Mouse (Mus musculus): ENCODE data around the gene Hsd17b6. TPM values are rescaled to one million over a fixed set of nuclear protein-coding genes. Genes with fewer than 3 reads are reported as not detected.

Gene Hsd17b6
- polyA plus RNA-seq, 1 experiment from 2014 or later: not detected

GRCm38 (mm10) chr10:127998260-127998659 is 9.2 kb downstream of the Hsd17b6 start:
- H3K4me1 ChIP-seq: no peaks in the 10 kb centered on the region
- H3K9ac ChIP-seq: no peak overlapping the region
- ATAC-seq (ENCODE audit: low FRiP score): no peak
- H3K4me3 ChIP-seq: no peak overlapping the region
- no peaks in the 10 kb centered on the region for H3K27me3 ChIP-seq
- H3K9me3 ChIP-seq (replicated peaks): no peaks in the 10 kb centered on the region
- WGBS: 94% methylated on average over 1 of the region's 1 CpGs
- H3K4me2 ChIP-seq (replicated peaks): no peak overlapping the region
- no peaks in the 10 kb centered on the region for H3K36me3 ChIP-seq
- no peak overlapping the region for H3K27ac ChIP-seq

GRCm38 (mm10) chr10:127996690-127997089 is 10.7 kb downstream of the Hsd17b6 start:
- H3K4me3 ChIP-seq: no peak overlapping the region
- H3K27ac ChIP-seq: no peak overlapping the region
- H3K27me3 ChIP-seq: no peaks in the 10 kb centered on the region
- H3K4me1 ChIP-seq: no peaks in the 10 kb centered on the region
- no peaks in the 10 kb centered on the region for H3K9me3 ChIP-seq (replicated peaks)
- no peak overlapping the region for H3K4me2 ChIP-seq (replicated peaks)
- no peak for ATAC-seq (ENCODE audit: low FRiP score)
- WGBS: 85% methylated on average over 3 of the region's 3 CpGs
- no peaks in the 10 kb centered on the region for H3K36me3 ChIP-seq
- H3K9ac ChIP-seq: no peak overlapping the region

DNA sequence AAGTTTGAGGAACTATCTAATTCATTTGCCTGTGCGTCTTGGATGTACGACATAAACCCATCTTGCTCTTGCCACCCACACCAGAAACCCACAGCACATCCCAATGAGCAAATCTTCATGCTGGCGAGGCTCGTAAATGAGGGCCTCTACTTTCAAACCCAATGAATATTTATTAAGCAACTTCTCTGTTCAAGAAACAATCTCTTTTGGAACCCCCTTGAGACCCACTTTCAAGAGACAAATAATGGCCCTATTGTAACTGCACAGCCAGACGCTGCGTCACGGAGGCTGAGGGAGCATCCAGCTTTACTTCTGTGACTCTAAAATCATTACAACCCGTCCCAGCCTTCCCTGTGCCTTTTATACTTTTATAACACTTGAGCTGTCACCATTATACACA is 21.8 kb downstream of the Hsd17b6 start:
- no peak overlapping the region for H3K9ac ChIP-seq
- no peaks in the 10 kb centered on the region for H3K36me3 ChIP-seq
- H3K4me1 ChIP-seq: peaks cover 18% of the 10 kb centered on the region
- H3K9me3 ChIP-seq (replicated peaks): peaks cover 3% of the 10 kb centered on the region; the same call in 1 of the 2 replicates
- no peak overlapping the region for H3K4me3 ChIP-seq
- ATAC-seq (ENCODE audit: low FRiP score): peak; percentile 64
- 17% methylated on average over 8 of the region's 8 CpGs for WGBS
- peak overlapping the region; percentile 20 for H3K4me2 ChIP-seq (replicated peaks)
- no peaks in the 10 kb centered on the region for H3K27me3 ChIP-seq
- H3K27ac ChIP-seq: peak overlapping the region; percentile 76

DNA sequence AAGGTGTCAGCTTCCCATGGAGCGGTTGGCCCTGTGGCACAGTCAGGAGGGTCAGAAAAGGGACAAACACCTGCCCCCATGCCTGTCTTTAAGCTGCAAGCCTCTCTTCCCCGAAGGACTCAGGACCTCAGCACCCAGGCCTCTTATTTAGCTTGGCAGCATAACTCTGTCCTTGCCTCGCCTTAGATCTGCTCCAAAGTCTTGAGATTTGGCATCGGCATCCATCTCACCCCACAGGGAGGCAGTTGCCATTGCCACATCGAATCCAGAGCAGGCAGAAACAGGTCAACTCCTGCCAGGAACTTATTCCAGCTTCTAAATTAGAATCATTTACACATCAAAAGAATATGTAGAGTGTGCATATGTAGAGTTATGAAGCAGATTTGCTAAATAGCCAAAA is 22.8 kb downstream of the Hsd17b6 start:
- H3K36me3 ChIP-seq: no peaks in the 10 kb centered on the region
- no peak overlapping the region for H3K4me2 ChIP-seq (replicated peaks)
- H3K4me1 ChIP-seq: peaks cover 18% of the 10 kb centered on the region
- no peak for ATAC-seq (ENCODE audit: low FRiP score)
- no peak overlapping the region for H3K9ac ChIP-seq
- peaks cover 3% of the 10 kb centered on the region; the same call in 1 of the 2 replicates for H3K9me3 ChIP-seq (replicated peaks)
- H3K27ac ChIP-seq: peak overlapping the region; percentile 69; the same call in 1 of the 2 replicates
- WGBS: 70% methylated on average over 5 of the region's 5 CpGs
- no peak overlapping the region for H3K4me3 ChIP-seq
- H3K27me3 ChIP-seq: no peaks in the 10 kb centered on the region

DNA sequence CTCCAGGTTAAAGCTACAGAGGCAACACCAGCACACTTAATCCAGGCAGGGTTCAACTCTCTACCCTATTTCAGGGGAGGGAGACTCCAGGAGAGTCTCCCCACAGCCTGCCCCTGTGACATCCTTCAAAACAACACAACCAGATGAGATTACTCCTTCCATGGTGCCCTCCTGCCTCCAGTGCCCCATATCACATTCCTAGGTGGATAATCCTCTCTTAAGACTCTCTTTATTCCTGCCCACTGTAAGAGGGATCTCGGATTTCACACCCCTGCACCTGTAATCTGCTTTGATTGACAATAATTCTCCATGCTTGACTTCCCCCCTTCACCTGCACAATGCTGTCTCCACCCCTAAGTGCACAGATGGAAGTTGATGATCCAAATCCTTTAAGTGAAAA is 31.9 kb downstream of the Hsd17b6 start:
- Histone ChIP-seq H3K4me2 (replicated peaks) (no peak overlapping the region), H3K4me3 (no peak overlapping the region), H3K4me1 (no peaks in the 10 kb centered on the region), H3K27me3 (no peaks in the 10 kb centered on the region), H3K27ac (no peak overlapping the region), H3K9ac (no peak overlapping the region), H3K36me3 (no peaks in the 10 kb centered on the region), H3K9me3 (replicated peaks) (no peaks in the 10 kb centered on the region)
- whole genome bisulfite sequencing: 37% methylated on average over 1 of the region's 1 CpGs
- no peak for ATAC-seq (ENCODE audit: low FRiP score)

DNA sequence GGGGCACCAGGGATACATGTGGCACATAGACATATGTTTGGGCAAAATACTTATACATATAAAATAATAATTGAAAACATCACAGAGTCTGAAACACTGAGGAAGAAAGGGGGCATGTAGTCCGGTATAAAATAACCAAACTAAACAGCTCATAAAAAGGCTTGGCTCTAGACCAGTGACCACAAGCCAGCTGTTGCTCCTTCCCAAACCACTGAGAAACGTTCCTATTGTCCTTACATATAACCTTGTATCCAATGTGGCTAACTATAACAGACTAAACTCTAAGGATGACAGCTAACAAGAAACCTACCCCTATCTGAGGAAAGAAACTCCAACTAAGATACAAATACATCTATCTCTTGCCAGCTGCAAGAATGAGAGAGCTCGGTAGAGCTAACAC is 33.3 kb downstream of the Hsd17b6 start:
- no peak overlapping the region for H3K27ac ChIP-seq
- 82% methylated on average over 3 of the region's 3 CpGs for WGBS
- no peak overlapping the region for H3K4me3 ChIP-seq
- no peak overlapping the region for H3K9ac ChIP-seq
- H3K36me3 ChIP-seq: no peaks in the 10 kb centered on the region
- H3K9me3 ChIP-seq (replicated peaks): no peaks in the 10 kb centered on the region
- no peak overlapping the region for H3K4me2 ChIP-seq (replicated peaks)
- H3K4me1 ChIP-seq: no peaks in the 10 kb centered on the region
- no peaks in the 10 kb centered on the region for H3K27me3 ChIP-seq
- ATAC-seq (ENCODE audit: low FRiP score): no peak

DNA sequence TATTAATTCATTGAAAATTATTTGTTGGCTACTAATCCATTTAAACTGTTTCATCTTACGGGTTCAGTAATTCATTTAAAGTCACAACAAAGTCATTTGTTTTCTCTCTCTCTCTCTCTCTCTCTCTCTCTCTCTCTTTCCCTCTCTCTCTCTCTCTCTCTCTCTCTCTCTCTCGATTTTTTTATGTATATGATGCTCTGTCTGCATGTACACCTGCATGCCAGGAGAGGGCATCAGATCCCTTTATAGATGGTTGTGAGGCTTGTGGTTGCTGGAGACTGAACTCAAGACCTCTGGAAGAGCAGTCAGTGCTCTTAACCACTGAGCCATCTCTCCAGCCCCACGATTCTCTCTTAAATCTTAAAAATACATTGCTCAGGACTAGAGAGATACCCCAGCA is 36.3 kb downstream of the Hsd17b6 start:
- Histone ChIP-seq H3K9ac (no peak overlapping the region), H3K9me3 (replicated peaks) (no peaks in the 10 kb centered on the region), H3K4me1 (no peaks in the 10 kb centered on the region), H3K4me3 (no peak overlapping the region), H3K27ac (no peak overlapping the region), H3K4me2 (replicated peaks) (no peak overlapping the region), H3K27me3 (no peaks in the 10 kb centered on the region), H3K36me3 (no peaks in the 10 kb centered on the region)
- no peak for ATAC-seq (ENCODE audit: low FRiP score)
- 75% methylated on average over 3 of the region's 3 CpGs for WGBS

- no peaks in the 10 kb centered on the region for H3K27me3 ChIP-seq
- H3K9me3 ChIP-seq (replicated peaks): no peaks in the 10 kb centered on the region
- no peaks in the 10 kb centered on the region for H3K4me1 ChIP-seq
- no peak overlapping the region for H3K4me2 ChIP-seq (replicated peaks)
- H3K36me3 ChIP-seq: no peaks in the 10 kb centered on the region
- ATAC-seq (ENCODE audit: low FRiP score): no peak
- H3K4me3 ChIP-seq: no peak overlapping the region
- H3K27ac ChIP-seq: no peak overlapping the region
- H3K9ac ChIP-seq: no peak overlapping the region
- 51% methylated on average over 3 of the region's 3 CpGs for WGBS
Measured at GRCm38 (mm10) chr10:127970359-127970831, 37.0 kb downstream of the Hsd17b6 start.

DNA sequence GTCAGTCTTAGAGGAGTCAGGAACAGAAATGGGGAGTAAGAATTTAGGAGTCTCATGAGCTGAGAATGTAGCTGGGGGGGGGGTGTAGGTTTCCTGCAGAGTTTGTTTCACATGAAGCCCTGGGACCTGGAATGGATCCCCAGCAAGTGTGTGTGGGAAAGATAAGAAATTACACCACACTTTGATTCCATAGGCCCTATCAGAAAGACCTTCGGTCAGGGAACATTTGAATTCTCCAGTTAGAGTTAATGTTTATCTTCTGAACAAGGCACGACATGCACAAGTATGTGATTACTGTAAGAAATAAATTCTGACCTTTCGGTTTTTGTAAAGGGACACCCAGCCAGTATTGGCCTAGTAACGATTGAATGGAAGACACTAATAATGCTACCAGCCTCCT is 37.6 kb downstream of the Hsd17b6 start:
- ATAC-seq (ENCODE audit: low FRiP score): no peak
- H3K27ac ChIP-seq: no peak overlapping the region
- H3K4me2 ChIP-seq (replicated peaks): no peak overlapping the region
- 77% methylated on average over 4 of the region's 4 CpGs for WGBS
- no peaks in the 10 kb centered on the region for H3K4me1 ChIP-seq
- no peak overlapping the region for H3K4me3 ChIP-seq
- H3K27me3 ChIP-seq: no peaks in the 10 kb centered on the region
- H3K9me3 ChIP-seq (replicated peaks): no peaks in the 10 kb centered on the region
- no peak overlapping the region for H3K9ac ChIP-seq
- H3K36me3 ChIP-seq: no peaks in the 10 kb centered on the region

- no peak overlapping the region for H3K4me2 ChIP-seq (replicated peaks)
- no peak overlapping the region for H3K9ac ChIP-seq
- no peaks in the 10 kb centered on the region for H3K9me3 ChIP-seq (replicated peaks)
- H3K36me3 ChIP-seq: no peaks in the 10 kb centered on the region
- no peak overlapping the region for H3K27ac ChIP-seq
- ATAC-seq (ENCODE audit: low FRiP score): no peak
- 93% methylated on average over 6 of the region's 6 CpGs for WGBS
- H3K4me1 ChIP-seq: no peaks in the 10 kb centered on the region
- no peaks in the 10 kb centered on the region for H3K27me3 ChIP-seq
- H3K4me3 ChIP-seq: no peak overlapping the region
Measured at GRCm38 (mm10) chr10:127966506-127966905, 40.9 kb downstream of the Hsd17b6 start.

DNA sequence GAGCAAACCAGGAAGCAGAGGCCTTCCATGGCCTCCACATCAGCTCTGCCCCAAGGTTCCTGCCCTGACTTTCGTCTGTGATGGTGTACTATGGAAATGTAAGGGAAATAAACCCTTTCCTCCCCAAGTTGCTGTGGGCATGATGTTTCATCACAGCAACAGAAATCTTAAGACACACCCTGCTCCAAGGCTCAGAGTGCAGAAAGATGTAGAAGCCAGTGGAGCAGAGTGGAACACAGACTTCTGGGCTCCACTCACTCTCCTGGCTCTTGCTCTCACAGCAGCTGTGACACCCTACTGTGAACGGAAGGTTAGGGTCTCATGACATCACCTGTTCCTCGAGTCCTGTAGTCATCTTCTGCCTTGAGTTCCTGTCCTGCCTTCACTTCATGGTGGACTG is 43.4 kb downstream of the Hsd17b6 start:
- H3K4me1 ChIP-seq: no peaks in the 10 kb centered on the region
- H3K9me3 ChIP-seq (replicated peaks): no peaks in the 10 kb centered on the region
- H3K27me3 ChIP-seq: no peaks in the 10 kb centered on the region
- no peak overlapping the region for H3K9ac ChIP-seq
- no peak overlapping the region for H3K4me2 ChIP-seq (replicated peaks)
- H3K4me3 ChIP-seq: no peak overlapping the region
- H3K36me3 ChIP-seq: no peaks in the 10 kb centered on the region
- WGBS: 73% methylated on average over 3 of the region's 3 CpGs
- no peak for ATAC-seq (ENCODE audit: low FRiP score)
- no peak overlapping the region for H3K27ac ChIP-seq

DNA sequence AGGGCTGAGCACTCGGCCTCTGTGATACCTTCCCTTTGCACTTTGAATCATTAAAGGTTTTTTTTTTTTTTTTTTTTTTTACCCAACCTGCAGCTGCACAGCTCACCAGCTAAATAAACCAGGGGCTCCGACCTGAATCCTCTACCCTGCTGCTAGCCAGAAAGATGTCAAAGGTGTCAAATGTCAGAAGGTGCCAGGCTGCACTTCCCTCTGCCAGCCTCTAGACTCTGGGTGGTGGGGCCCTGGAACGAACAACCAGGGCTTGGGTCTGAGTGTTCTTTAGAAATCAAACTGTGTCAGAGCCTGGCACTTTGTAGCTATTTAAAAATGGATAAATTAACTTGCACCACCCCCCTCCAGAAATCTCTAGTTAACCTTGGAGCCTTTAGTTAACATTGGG is 45.0 kb downstream of the Hsd17b6 start:
- Histone ChIP-seq H3K4me2 (replicated peaks) (no peak overlapping the region), H3K9me3 (replicated peaks) (no peaks in the 10 kb centered on the region), H3K4me3 (no peak overlapping the region), H3K36me3 (no peaks in the 10 kb centered on the region), H3K27ac (no peak overlapping the region), H3K9ac (no peak overlapping the region), H3K4me1 (no peaks in the 10 kb centered on the region), H3K27me3 (no peaks in the 10 kb centered on the region)
- ATAC-seq (ENCODE audit: low FRiP score): no peak
- 67% methylated on average over 3 of the region's 3 CpGs for WGBS

GRCm38 (mm10) chr10:127959161-127959679 is 48.2 kb downstream of the Hsd17b6 start:
- Histone ChIP-seq H3K4me1 (no peaks in the 10 kb centered on the region), H3K4me2 (replicated peaks) (no peak overlapping the region), H3K36me3 (no peaks in the 10 kb centered on the region), H3K9ac (no peak overlapping the region), H3K4me3 (no peak overlapping the region), H3K27ac (no peak overlapping the region), H3K9me3 (replicated peaks) (no peaks in the 10 kb centered on the region), H3K27me3 (no peaks in the 10 kb centered on the region)
- no peak for ATAC-seq (ENCODE audit: low FRiP score)
- WGBS: 92% methylated on average over 7 of the region's 7 CpGs
